Mouse (Mus musculus) CH12.LX (cell line): ENCODE results near the gene Tmem60. TPM values are rescaled to one million over a fixed set of nuclear protein-coding genes. Genes with fewer than 3 reads are reported as not detected.

ENCODE experiments used
- DNase-seq: peaks from one replicate; pipeline ENCODE4 v3.0.0-alpha.2; 2013; ENCODE audit errors: extremely low read depth
- H3K27ac ChIP-seq: 2 replicates; pipeline ENCODE4 v1.5.1; 2012; ENCODE audit warnings: low read depth, mild to moderate bottlenecking, control low read depth, moderate library complexity; ENCODE audit not compliant: insufficient read depth
- H3K27me3 ChIP-seq: replicated peaks from 2 replicates; pipeline ENCODE3; 2012; ENCODE audit warnings: inconsistent platforms
- H3K36me3 ChIP-seq, 2 experiments: replicated peaks in 1 of 2; 2 replicates each; pipeline versions ENCODE3 to v1.6.1; 2012; ENCODE audit warnings: inconsistent platforms in 1 of 2, low read length in 1 of 2, mild to moderate bottlenecking in 1 of 2, mixed read lengths in 1 of 2, moderate library complexity in 1 of 2; ENCODE audit not compliant: control insufficient read depth in 1 of 2, insufficient read depth in 1 of 2
- H3K4me1 ChIP-seq, 2 experiments: 2 replicates each; pipeline ENCODE4 v1.6.1; 2012; ENCODE audit warnings: inconsistent platforms in 1 of 2, moderate library complexity in 1 of 2; ENCODE audit not compliant: insufficient read depth in 2 of 2, control insufficient read depth in 1 of 2
- H3K4me2 ChIP-seq: 2 replicates; pipeline ENCODE4 v1.6.1; 2012; ENCODE audit warnings: low read depth, mild to moderate bottlenecking, control low read depth; ENCODE audit not compliant: poor library complexity, insufficient read depth, severe bottlenecking
- H3K4me3 ChIP-seq, 3 experiments: fragments of 150-350 bp in 1 of 3; sonication (generic) in 1 of 3; replicated peaks in 1 of 3; 2 replicates each; pipeline versions ENCODE3 to v1.5.1; 2011 to 2012; ENCODE audit warnings: low read depth in 2 of 3, low read length in 2 of 3, mild to moderate bottlenecking in 2 of 3, moderate library complexity in 2 of 3, control low read depth in 1 of 3, improper control_type of control experiment in 1 of 3, inconsistent platforms in 1 of 3, mixed read lengths in 1 of 3; ENCODE audit not compliant: poor library complexity in 1 of 3
- H3K79me2 ChIP-seq: replicated peaks from 2 replicates; pipeline ENCODE4 v1.6.1; 2012; ENCODE audit warnings: mild to moderate bottlenecking, moderate library complexity; ENCODE audit not compliant: control insufficient read depth, poor library complexity, insufficient read depth, severe bottlenecking; ENCODE audit errors: extremely low read depth
- H3K9ac ChIP-seq: 2 replicates; pipeline ENCODE4 v1.6.1; 2012; ENCODE audit warnings: low read depth, mild to moderate bottlenecking, control low read depth, moderate library complexity; ENCODE audit not compliant: insufficient read depth
- H3K9me3 ChIP-seq: replicated peaks from 2 replicates; pipeline ENCODE3; 2012; ENCODE audit warnings: low read length, inconsistent platforms, mixed read lengths
- CHD2 ChIP-seq: IDR thresholded peaks from 2 replicates; pipeline ENCODE4 v1.6.1; 2011; ENCODE audit warnings: low read length, improper control_type of control experiment
- CTCF ChIP-seq, 2 experiments: IDR thresholded peaks in 1 of 2; conservative IDR thresholded peaks in 1 of 2; 2 replicates each; pipeline ENCODE4 v1.5.1; 2011 to 2012; ENCODE audit warnings: low read depth in 2 of 2, low read length in 2 of 2, improper control_type of control experiment in 1 of 2, inconsistent platforms in 1 of 2, mild to moderate bottlenecking in 1 of 2, moderate library complexity in 1 of 2
- ELF1 ChIP-seq: IDR thresholded peaks from 2 replicates; pipeline ENCODE4 v1.6.1; 2014; ENCODE audit warnings: low read depth, mild to moderate bottlenecking, inconsistent platforms, low read length, improper control_type of control experiment
- ETS1 ChIP-seq: conservative IDR thresholded peaks from 2 replicates; pipeline ENCODE4 v1.6.1; 2012; ENCODE audit warnings: low read depth, mild to moderate bottlenecking, inconsistent platforms, low read length, improper control_type of control experiment, moderate library complexity
- HCFC1 ChIP-seq: IDR thresholded peaks from 2 replicates; pipeline ENCODE4 v1.6.1; 2012; ENCODE audit warnings: low read depth, mild to moderate bottlenecking, inconsistent platforms, low read length, improper control_type of control experiment
- JUN ChIP-seq: IDR thresholded peaks from 2 replicates; pipeline ENCODE4 v1.6.1; 2011; ENCODE audit warnings: low read depth, mild to moderate bottlenecking, low read length, improper control_type of control experiment, moderate library complexity; ENCODE audit not compliant: insufficient read depth
- MAFK ChIP-seq: IDR thresholded peaks from 2 replicates; pipeline ENCODE4 v1.6.1; 2011; ENCODE audit warnings: low read length, improper control_type of control experiment; ENCODE audit not compliant: insufficient replicate concordance
- MAX ChIP-seq: IDR thresholded peaks from 2 replicates; pipeline ENCODE4 v1.6.1; 2011; ENCODE audit warnings: low read length, improper control_type of control experiment
- NELFE ChIP-seq: IDR thresholded peaks from 2 replicates; pipeline ENCODE4 v1.6.1; 2011; ENCODE audit warnings: low read depth, low read length, improper control_type of control experiment
- NRF1 ChIP-seq: IDR thresholded peaks from 2 replicates; pipeline ENCODE4 v1.6.1; 2014; ENCODE audit warnings: low read depth, mild to moderate bottlenecking, inconsistent platforms, low read length, improper control_type of control experiment, moderate library complexity
- POLR2AphosphoS2 ChIP-seq: IDR thresholded peaks from 2 replicates; pipeline ENCODE4 v1.6.1; 2011; ENCODE audit warnings: low read depth, low read length, improper control_type of control experiment
- RCOR1 ChIP-seq: conservative IDR thresholded peaks from 2 replicates; pipeline ENCODE4 v1.6.1; 2012; ENCODE audit warnings: low read depth, mild to moderate bottlenecking, inconsistent platforms, low read length, improper control_type of control experiment
- SIN3A ChIP-seq: IDR thresholded peaks from 2 replicates; pipeline ENCODE4 v1.6.1; 2012; ENCODE audit warnings: low read length, improper control_type of control experiment, inconsistent platforms
- SMC3 ChIP-seq: IDR thresholded peaks from 2 replicates; pipeline ENCODE4 v1.6.1; 2011; ENCODE audit warnings: low read depth, low read length, improper control_type of control experiment
- TBP ChIP-seq: conservative IDR thresholded peaks from 2 replicates; pipeline ENCODE4 v1.6.1; 2011; ENCODE audit warnings: low read depth, low read length, improper control_type of control experiment
- USF1 ChIP-seq: IDR thresholded peaks from 2 replicates; pipeline ENCODE4 v1.6.1; 2014; ENCODE audit warnings: low read depth, mild to moderate bottlenecking, inconsistent platforms, low read length, improper control_type of control experiment
- ZKSCAN1 ChIP-seq: IDR thresholded peaks from 2 replicates; pipeline ENCODE4 v1.6.1; 2012; ENCODE audit warnings: low read depth, inconsistent platforms, low read length, improper control_type of control experiment, borderline replicate concordance
- ZMIZ1 ChIP-seq: IDR thresholded peaks from 2 replicates; pipeline ENCODE4 v1.6.1; 2012; ENCODE audit warnings: low read depth, mild to moderate bottlenecking, inconsistent platforms, low read length, improper control_type of control experiment
- dilution Hi-C: fragments of 300-500 bp; cut with MboI; formaldehyde crosslinking; loops from 2 replicates; pipeline ENCODE4 v1.14.3; 2020; ENCODE audit warnings: low sequenced_read_pairs; ENCODE audit not compliant: extremely low pct_unique_long_range_greater_than_20kb, extremely low pct_ligation_motif_present
- in situ Hi-C: fragments of 300-500 bp; cut with MboI; formaldehyde crosslinking; loops from 3 replicates; pipeline ENCODE4 v1.14.3; 2019; ENCODE audit warnings: low sequenced_read_pairs, low pct_ligation_motif_present, low pct_unique_long_range_greater_than_20kb, mixed read lengths
- polyA plus RNA-seq: library from polyadenylated mRNA; unstranded; fragments of >175 nt; gene quantifications from 2 replicates; pipeline ENCODE4 v1.2.1, GENCODE M21; 2012; ENCODE audit warnings: low read depth; ENCODE audit not compliant: insufficient read length
- total RNA-seq, 2 experiments: library from RNA; depleted of rRNA; stranded (reverse); fragments of 300-350 nt in 1 of 2; fragments of >200 nt in 1 of 2; gene quantifications; 2 replicates each; pipeline ENCODE4 v1.2.3; 2012 to 2014

The Tmem60 gene
- total and polyA plus RNA-seq, 3 experiments: 12.9 to 35.4 (median 17.2) TPM

DNA sequence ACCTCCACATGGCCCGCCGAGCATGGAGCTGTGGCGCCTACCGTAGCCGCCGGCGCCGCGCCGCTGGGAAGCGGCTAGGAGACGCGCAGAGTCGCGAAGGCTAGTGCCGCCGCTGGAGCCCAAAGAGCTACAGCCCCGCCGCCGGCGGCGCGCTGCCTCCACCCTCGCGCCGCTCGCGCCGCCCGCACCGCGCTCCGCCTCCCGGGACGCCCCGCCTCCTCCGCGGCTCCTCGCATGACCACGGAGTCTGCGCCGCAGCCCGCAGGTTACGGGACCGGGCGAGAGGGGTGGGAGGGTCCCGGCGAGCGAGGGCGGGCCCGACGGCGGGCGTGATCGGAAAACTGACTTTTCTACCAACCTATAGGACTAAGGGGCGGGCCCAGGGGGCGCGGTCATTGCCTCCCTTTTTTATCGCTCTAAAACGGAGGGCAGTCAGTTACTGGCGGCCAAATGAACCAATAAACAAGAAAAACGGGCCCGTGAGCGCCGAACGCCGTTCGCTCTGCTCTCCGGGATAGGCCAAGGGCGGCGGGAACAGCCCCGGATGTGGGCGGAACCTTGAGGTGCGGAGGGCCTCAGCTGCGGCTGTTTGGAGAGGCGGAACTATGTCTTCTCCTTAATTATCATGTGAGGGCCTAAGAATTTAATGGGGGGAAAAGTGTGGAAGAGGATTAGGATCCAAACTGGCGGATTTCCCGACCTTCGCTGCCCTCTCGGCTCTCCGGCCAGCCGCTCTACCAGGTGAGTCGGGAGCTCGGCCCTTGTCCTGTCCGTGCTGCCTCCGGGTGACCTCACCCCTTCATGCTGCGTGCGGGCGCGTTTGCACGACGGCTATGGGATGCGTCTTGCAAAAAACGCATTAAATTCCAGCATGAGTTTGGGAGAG lies at the start of gene Tmem60, which contains the start of gene Phtf2 (continued):
- peak; percentile 74 for TF ChIP-seq HCFC1

DNA sequence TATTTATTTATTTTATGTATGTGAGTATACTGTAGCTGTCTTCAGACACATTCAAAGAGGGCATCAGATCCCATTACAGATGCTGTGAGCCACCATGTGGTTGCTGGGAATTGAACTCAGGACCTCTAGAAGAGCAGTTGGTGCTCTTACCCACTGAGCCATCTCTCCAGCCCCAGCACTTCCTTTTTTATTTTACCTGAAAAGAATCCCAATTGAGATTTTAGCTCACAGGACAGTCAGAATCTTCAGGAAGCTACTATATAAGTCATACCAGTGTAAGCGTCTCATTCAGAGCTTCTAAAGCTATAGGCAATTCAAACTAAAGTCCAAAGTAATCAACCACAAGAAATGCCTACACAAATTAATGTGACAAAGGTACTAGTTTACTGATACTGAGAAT lies 47.6 kb upstream of the Tmem60 start:
- no peak overlapping the region for H3K27ac ChIP-seq
- no peak overlapping the region for H3K4me2 ChIP-seq
- no peaks in the 10 kb centered on the region for H3K4me1 ChIP-seq
- H3K4me3 ChIP-seq: no peak overlapping the region
- no peaks in the 10 kb centered on the region for H3K79me2 ChIP-seq
- H3K36me3 ChIP-seq: peaks cover 0 to 44% of the 10 kb centered on the region in 2 experiments
- no peak overlapping the region for H3K9ac ChIP-seq
- no peaks in the 10 kb centered on the region for H3K9me3 ChIP-seq
- DNase-seq: no peak
- no peak for TF ChIP-seq MAFK
- no peak for TF ChIP-seq ZKSCAN1
- no peak for TF ChIP-seq ZMIZ1
- TF ChIP-seq SMC3: no peak
- no peak for TF ChIP-seq ETS1
- TF ChIP-seq MAX: no peak
- TF ChIP-seq SIN3A: no peak
- no peak for TF ChIP-seq RCOR1
- no peak for TF ChIP-seq CHD2
- no peak for TF ChIP-seq NELFE
- TF ChIP-seq POLR2AphosphoS2: no peak
- no peaks in the 10 kb centered on the region for H3K27me3 ChIP-seq
- dilution Hi-C loops: no loop called here
- in situ Hi-C loops: no loop called here

DNA sequence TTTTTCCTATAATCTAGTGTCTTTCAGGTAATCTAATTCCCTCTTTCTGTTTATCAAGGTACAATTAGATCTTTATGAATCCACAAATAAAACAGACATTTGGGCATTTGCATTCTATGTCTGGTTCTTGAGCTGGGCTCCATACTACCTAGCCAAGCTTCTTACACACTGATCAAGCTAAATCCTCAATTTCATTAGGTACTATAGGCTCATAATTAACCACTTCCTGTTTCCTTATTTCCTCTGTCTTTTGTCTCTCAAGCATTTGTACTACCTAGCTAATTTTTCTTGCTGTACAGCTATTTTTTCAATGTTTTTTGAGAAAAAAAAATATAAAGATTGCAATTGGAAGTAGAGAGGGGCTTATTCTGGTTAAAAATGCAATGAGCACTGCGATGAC lies 44.9 kb upstream of the Tmem60 start:
- Histone ChIP-seq H3K4me3 (no peak overlapping the region), H3K27ac (no peak overlapping the region), H3K9me3 (no peaks in the 10 kb centered on the region), H3K4me2 (no peak overlapping the region), H3K27me3 (no peaks in the 10 kb centered on the region), H3K4me1 (peaks cover 0 to 19% of the 10 kb centered on the region in 2 experiments; a peak in 2 of 4 replicates), H3K79me2 (no peaks in the 10 kb centered on the region; the same call in 1 of the 2 replicates), H3K36me3 (peaks cover 3 to 42% of the 10 kb centered on the region in 2 experiments), H3K9ac (no peak overlapping the region)
- in situ Hi-C loops: no loop called here
- DNase-seq: no peak
- dilution Hi-C loops: no loop called here
- TF ChIP-seq ELF1: no peak
- TF ChIP-seq TBP: no peak
- TF ChIP-seq USF1: no peak
- TF ChIP-seq CTCF (conservative IDR thresholded peaks at IDR 0.05 in 1 of 2, IDR thresholded peaks at IDR 0.05 in 1 of 2; ENCODE audit: low read depth in 2 of 2, low read length in 2 of 2): no peak
- no peak for TF ChIP-seq NRF1
- no peak for TF ChIP-seq ZKSCAN1
- TF ChIP-seq JUN: no peak
